Comparison of ENCODE assay signal across 8 mouse cellular contexts in the genomic region with DNA sequence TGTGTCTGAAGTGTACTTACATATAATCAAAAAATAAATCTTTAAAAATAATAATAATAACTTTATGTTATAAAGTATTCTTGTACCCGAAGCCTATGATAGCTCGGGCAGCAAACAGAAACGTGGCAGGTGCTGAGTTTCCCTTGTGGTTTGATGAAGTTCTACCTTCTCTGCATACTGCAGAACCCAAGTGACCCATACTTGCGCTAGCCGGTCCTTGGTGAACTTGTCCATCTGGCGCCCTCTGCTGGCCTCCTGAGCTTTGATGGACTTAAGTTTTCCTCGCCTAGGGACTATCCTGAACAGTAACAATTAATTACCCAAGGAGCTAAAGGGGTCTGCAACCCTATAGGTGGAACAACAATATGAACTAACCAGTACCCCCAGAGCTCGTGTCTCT. TPM values are rescaled to one million over a fixed set of nuclear protein-coding genes. Genes with fewer than 3 reads are reported as not detected.
A peak's percentile ranks its signal among the peaks of the same experiment; 100 is the strongest.
DNase-seq lines count a peak whose midpoint lies in the region; ATAC-seq and TF ChIP-seq lines count a peak whose summit lies in the region.

No protein-coding gene starts in this region.

- H3K9ac ChIP-seq in heart, embryonic 11.5 days (ENCODE audit: low read depth, low read length), result no peak overlapping the region
- H3K9ac ChIP-seq in ES-E14 (ENCODE audit: insufficient read depth, low read depth, low read length, poor library complexity, severe bottlenecking), result no peak overlapping the region

- WGBS in heart, embryonic 11.5 days (ENCODE audit: insufficient replicate concordance), result 45% methylated on average over 8 of the region's 8 CpGs
- 53% methylated on average over 8 of the region's 8 CpGs for WGBS in olfactory bulb, adult 2 months

- H3K27ac ChIP-seq in heart, embryonic 11.5 days (ENCODE audit: low read depth, low read length), result no peak overlapping the region
- no peak overlapping the region for H3K27ac ChIP-seq in ES-E14 (ENCODE audit: insufficient read depth, low read depth, low read length, poor library complexity, severe bottlenecking)
- H3K27ac ChIP-seq in olfactory bulb, adult 2 months (ENCODE audit: insufficient read depth, low read depth, low read length), result no peak overlapping the region

- no peaks in the 10 kb centered on the region for H3K9me3 ChIP-seq in heart, embryonic 11.5 days (replicated peaks; ENCODE audit: control insufficient read depth, low read length)
- H3K9me3 ChIP-seq in ES-E14 (ENCODE audit: control insufficient read depth, insufficient read depth, low read depth, low read length), result no peaks in the 10 kb centered on the region

- TF ChIP-seq POLR2A in olfactory bulb, adult 2 months (IDR thresholded peaks at IDR 0.05; ENCODE audit: insufficient read depth, low read depth, low read length), result no peak

- no peak for ATAC-seq in heart, embryonic 11.5 days (replicated peaks; ENCODE audit: insufficient number of reproducible peaks, low FRiP score, low TSS enrichment)

- 0 out of 2 replicates have a peak, but pooled peaks have one; percentile 10 for TF ChIP-seq CTCF in olfactory bulb, adult 2 months (IDR thresholded peaks at IDR 0.05; ENCODE audit: insufficient read depth, low read depth, low read length)

- H3K4me3 ChIP-seq in heart, embryonic 11.5 days (ENCODE audit: low read depth, low read length), result no peak overlapping the region
- H3K4me3 ChIP-seq in ES-E14 (ENCODE audit: insufficient read depth in 1 of 2, low read depth in 1 of 2, low read length in 2 of 2, poor library complexity in 1 of 2, severe bottlenecking in 1 of 2), result no peak overlapping the region
- no peak overlapping the region for H3K4me3 ChIP-seq in olfactory bulb, adult 2 months (ENCODE audit: insufficient read depth, low read depth, low read length)

- peaks cover 9% of the 10 kb centered on the region; the same call in 1 of the 2 replicates for H3K4me1 ChIP-seq in heart, embryonic 11.5 days (ENCODE audit: control insufficient read depth, insufficient read depth, low read length)
- H3K4me1 ChIP-seq in ES-E14 (ENCODE audit: control insufficient read depth in 2 of 2, insufficient read depth in 2 of 2, low read length in 2 of 2, poor library complexity in 1 of 2), result no peaks in the 10 kb centered on the region
- H3K4me1 ChIP-seq in olfactory bulb, adult 2 months (ENCODE audit: control insufficient read depth, insufficient read depth, low read length), result no peaks in the 10 kb centered on the region

- DNase-seq in heart, adult 11 months, result peak; percentile 91
- DNase-seq in ES-E14 (ENCODE audit: low read depth, low spot score), result peak; percentile 65
- peak; percentile 77 for DNase-seq in cerebellum, adult 9-10 months
- peak; percentile 63 for DNase-seq in heart, adult 8-10 months (ENCODE audit: low spot score)
- DNase-seq in layer of hippocampus, postnatal 10 days (ENCODE audit: low spot score in 2 of 2), result peak; percentile 65 to 68
- peak; percentile 47 for DNase-seq in urinary bladder, adult 2 months (ENCODE audit: low spot score)

- no peaks in the 10 kb centered on the region for H3K27me3 ChIP-seq in heart, embryonic 11.5 days (ENCODE audit: control insufficient read depth, insufficient read depth, low read length)

- H3K4me2 ChIP-seq in heart, embryonic 11.5 days, result no peak overlapping the region

- in situ Hi-C loops in ES-E14 (cut with MboI; ENCODE audit: low sequenced_read_pairs in 2 of 2, unreplicated experiment in 2 of 2), result no loop called here

- no peaks in the 10 kb centered on the region for H3K36me3 ChIP-seq in heart, embryonic 11.5 days (ENCODE audit: control insufficient read depth, insufficient read depth, low read length)
- no peaks in the 10 kb centered on the region for H3K36me3 ChIP-seq in ES-E14 (ENCODE audit: control insufficient read depth, insufficient read depth, low read length, poor library complexity, severe bottlenecking)

TF ChIP-seq in ES-E14, 5 proteins besides CTCF, POLR2A, EP300 and RAD21:
- peak; percentile 32; the same call in 1 of the 2 replicates for TF ChIP-seq ZC3H11A (IDR thresholded peaks at IDR 0.05; ENCODE audit: borderline replicate concordance, low read depth, low read length)
- TF ChIP-seq MAFK (IDR thresholded peaks at IDR 0.05; ENCODE audit: insufficient read depth, low read depth, low read length), result no peak
- TF ChIP-seq ZNF384 (IDR thresholded peaks at IDR 0.05; ENCODE audit: low read depth, low read length), result no peak

RNA-seq across cellular contexts. Expression of a gene that starts 12.7 kb away (rescaled TPM):
- polyA plus RNA-seq in heart, embryonic 11.5 days (2014; fragmentation: Nextera tagmentation; extraction: Ambion mirVana), result 38.8 and 49.1 TPM in 2 replicates
- total RNA-seq in ES-E14 (2012; rRNA removed), result 3.9 and 4.3 TPM in 2 replicates
- total RNA-seq in heart, adult 8-10 months (2022), result 10 to 100 TPM; 77.3 to 89.7 (median 87.0) TPM
- 10 to 100 TPM; 22.5 to 23.5 TPM for total RNA-seq in layer of hippocampus, postnatal 10 days (2021)
- not detected in 2 replicates for polyA plus RNA-seq in olfactory bulb, adult 2 months (2012; ENCODE audit: insufficient read depth, insufficient read length, low replicate concordance, missing spikeins)
- 18.4 and 21.2 TPM in 2 replicates for polyA plus RNA-seq in urinary bladder, adult 2 months (2012; rRNA removed)

RNA-seq across cellular contexts. Expression of a gene that starts 34.7 kb away (rescaled TPM):
- polyA plus RNA-seq in heart, embryonic 11.5 days (2014; fragmentation: Nextera tagmentation; extraction: Ambion mirVana), result 23.8 and 25.7 TPM in 2 replicates
- total RNA-seq in ES-E14 (2012; rRNA removed), result 11.8 and 13.0 TPM in 2 replicates
- total RNA-seq in heart, adult 8-10 months (2022), result 10 to 100 TPM; 51.8 to 58.4 (median 54.5) TPM
- total RNA-seq in layer of hippocampus, postnatal 10 days (2021), result 100 to 1,000 TPM; 147 to 149 TPM
- polyA plus RNA-seq in olfactory bulb, adult 2 months (2012; ENCODE audit: insufficient read depth, insufficient read length, low replicate concordance, missing spikeins), result not detected in 2 replicates
- 165 and 174 TPM in 2 replicates for polyA plus RNA-seq in urinary bladder, adult 2 months (2012; rRNA removed)
